Mouse (Mus musculus): Measurements from ENCODE around the gene Prss36.

- TF ChIP-seq POLR2A (IDR thresholded peaks at IDR 0.05; ENCODE audit: control insufficient read depth, low read depth, low read length) (no peak), CTCF (IDR thresholded peaks at IDR 0.05; ENCODE audit: control insufficient read depth, insufficient read depth, insufficient replicate concordance, low read depth, low read length) (no peak)
These were observed 58.7 kb downstream of the Prss36 start for GRCm38 (mm10) chr7:127887781-127888180.
